Mouse (Mus musculus) intestine, embryonic 16.5 days (tissue): ENCODE measurements at regions not wholly inside any gene's neighbourhood (a gene's known extent, or its start where the extent isn't known, plus 50 kb on each side); places are given as distances from the start of the nearest gene placed in this dataset.
A peak's percentile ranks its signal among the peaks of the same experiment; 100 is the strongest.

Experiments used
- ATAC-seq: fragments of 200-750 bp; cut with Nextera tagmentation; 2 replicates; pipeline ENCODE4 v1.8.0; 2017; ENCODE audit warnings: moderate TSS enrichment, moderate library complexity
- H3K27ac ChIP-seq: fragments of 300-500 bp; sonication (generic); 2 replicates; pipeline ENCODE4 v1.5.1; 2014; ENCODE audit warnings: mild to moderate bottlenecking, low read length
- H3K27me3 ChIP-seq: fragments of 300-500 bp; sonication (generic); replicated peaks from 2 replicates; pipeline ENCODE4 v1.6.1; 2014; ENCODE audit warnings: low read length, control low read depth, mixed read lengths; ENCODE audit not compliant: control insufficient read depth, insufficient read depth
- H3K36me3 ChIP-seq: fragments of 300-500 bp; sonication (generic); 2 replicates; pipeline ENCODE4 v1.6.1; 2014; ENCODE audit warnings: low read length, control low read depth; ENCODE audit not compliant: control insufficient read depth, insufficient read depth
- H3K4me1 ChIP-seq: fragments of 300-500 bp; sonication (generic); 2 replicates; pipeline ENCODE4 v1.6.1; 2014; ENCODE audit warnings: low read length, control low read depth, mixed read lengths; ENCODE audit not compliant: control insufficient read depth, insufficient read depth
- H3K4me2 ChIP-seq: fragments of 300-500 bp; sonication (generic); 2 replicates; pipeline ENCODE4 v1.6.1; 2014; ENCODE audit warnings: low read depth, low read length, control low read depth
- H3K4me3 ChIP-seq: fragments of 300-500 bp; sonication (generic); 2 replicates; pipeline ENCODE4 v1.5.1; 2014; ENCODE audit warnings: mild to moderate bottlenecking, low read length
- H3K9ac ChIP-seq: fragments of 300-500 bp; sonication (generic); 2 replicates; pipeline ENCODE4 v1.6.1; 2014; ENCODE audit warnings: low read depth, low read length
- H3K9me3 ChIP-seq: fragments of 300-500 bp; sonication (generic); 2 replicates; pipeline ENCODE4 v1.6.1; 2016; ENCODE audit warnings: low read length, control low read depth; ENCODE audit not compliant: control insufficient read depth
- WGBS: fragments of 180-500 bp; shearing (Covaris S2); extraction: QIAGEN DNeasy Blood & Tissue Kit; methylation state at CpG from one replicate; pipeline ENCODE4 v1.1.7; 2014; 5-methylcytosine and 5-hydroxymethylcytosine counted together

- H3K9me3 ChIP-seq, result no peaks in the 10 kb centered on the region
- H3K4me1 ChIP-seq, result peaks cover 20% of the 10 kb centered on the region
- H3K4me2 ChIP-seq, result no peak overlapping the region
- 79% methylated on average over 4 of the region's 4 CpGs for WGBS
- no peaks in the 10 kb centered on the region for H3K27me3 ChIP-seq
- H3K9ac ChIP-seq, result no peak overlapping the region
- H3K36me3 ChIP-seq, result no peaks in the 10 kb centered on the region
- no peak for ATAC-seq
- no peak overlapping the region for H3K4me3 ChIP-seq
- H3K27ac ChIP-seq, result no peak overlapping the region
Measured at GRCm38 (mm10) chr6:99813102-99813501, 86.9 kb upstream of the Prok2 start.

DNA sequence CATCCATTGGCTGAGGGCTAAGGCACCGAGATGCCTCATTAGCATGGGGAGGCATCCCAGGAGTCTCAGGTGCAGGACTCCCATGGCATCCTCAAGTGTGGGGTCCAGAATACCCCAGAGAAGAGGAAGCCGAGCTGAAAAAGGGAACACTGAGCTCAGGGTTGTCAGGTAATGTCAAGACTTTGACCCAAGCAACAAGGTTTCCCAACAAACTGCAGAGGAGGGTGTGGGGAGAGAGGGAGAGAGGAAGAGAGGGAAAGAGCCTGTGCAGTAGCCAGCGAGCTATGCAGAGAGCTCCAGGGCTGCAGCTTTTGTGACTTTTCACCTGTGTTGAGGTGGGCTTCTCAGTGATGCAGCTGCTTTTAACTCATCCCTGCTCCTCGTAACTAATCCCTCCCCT is 85.7 kb upstream of the Prok2 start:
- peak; percentile 82 for ATAC-seq
- WGBS, result 71% methylated on average over 4 of the region's 4 CpGs
- Histone ChIP-seq H3K27ac (peak overlapping the region; percentile 83), H3K4me1 (peaks cover 20% of the 10 kb centered on the region), H3K4me2 (peak overlapping the region; percentile 22), H3K9me3 (0 out of 2 replicates have a peak, but pooled peaks cover 2% of the 10 kb centered on the region), H3K9ac (no peak overlapping the region), H3K4me3 (no peak overlapping the region), H3K27me3 (no peaks in the 10 kb centered on the region), H3K36me3 (no peaks in the 10 kb centered on the region)

- H3K36me3 ChIP-seq, result no peaks in the 10 kb centered on the region
Measured at GRCm38 (mm10) chr6:99810974-99811798, 85.0 kb upstream of the Prok2 start.

GRCm38 (mm10) chr6:99804905-99805245 is 78.7 kb upstream of the Prok2 start:
- Histone ChIP-seq H3K4me2 (peak overlapping the region; percentile 33), H3K4me1 (peaks cover 11% of the 10 kb centered on the region), H3K9me3 (0 out of 2 replicates have a peak, but pooled peaks cover 3% of the 10 kb centered on the region), H3K4me3 (no peak overlapping the region), H3K27me3 (no peaks in the 10 kb centered on the region), H3K9ac (peak overlapping the region; percentile 39), H3K36me3 (no peaks in the 10 kb centered on the region), H3K27ac (no peak overlapping the region)
- no peak for ATAC-seq
- 22% methylated on average over 10 of the region's 10 CpGs for WGBS

More at GRCm38 (mm10) chr6:99810974-99811798, 85.0 kb upstream of the Prok2 start:
- Histone ChIP-seq H3K27me3 (no peaks in the 10 kb centered on the region), H3K27ac (peak overlapping the region; percentile 83), H3K9ac (no peak overlapping the region), H3K4me2 (peak overlapping the region; percentile 25), H3K4me3 (no peak overlapping the region), H3K4me1 (peaks cover 20% of the 10 kb centered on the region), H3K9me3 (0 out of 2 replicates have a peak, but pooled peaks cover 3% of the 10 kb centered on the region)
- ATAC-seq, result peak; percentile 99
- 50% methylated on average over 9 of the region's 9 CpGs for whole genome bisulfite sequencing

GRCm38 (mm10) chr6:99803983-99804904 is 78.1 kb upstream of the Prok2 start:
- peak; percentile 86 for ATAC-seq
- Histone ChIP-seq H3K36me3 (no peaks in the 10 kb centered on the region), H3K4me2 (peak overlapping the region; percentile 33), H3K9me3 (0 out of 2 replicates have a peak, but pooled peaks cover 3% of the 10 kb centered on the region), H3K27me3 (no peaks in the 10 kb centered on the region), H3K4me3 (peak overlapping the region; percentile 26; the same call in 1 of the 2 replicates), H3K27ac (no peak overlapping the region), H3K9ac (peak overlapping the region; percentile 39), H3K4me1 (peaks cover 11% of the 10 kb centered on the region)
- WGBS, result 19% methylated on average over 25 of the region's 25 CpGs

- Histone ChIP-seq H3K4me3 (no peak overlapping the region), H3K9me3 (no peaks in the 10 kb centered on the region), H3K4me2 (no peak overlapping the region), H3K27me3 (no peaks in the 10 kb centered on the region), H3K27ac (no peak overlapping the region), H3K36me3 (no peaks in the 10 kb centered on the region), H3K4me1 (peaks cover 11% of the 10 kb centered on the region), H3K9ac (no peak overlapping the region)
- 63% methylated on average over 6 of the region's 6 CpGs for WGBS
- ATAC-seq, result no peak
Measured at GRCm38 (mm10) chr6:99800919-99801318, 74.7 kb upstream of the Prok2 start.

DNA sequence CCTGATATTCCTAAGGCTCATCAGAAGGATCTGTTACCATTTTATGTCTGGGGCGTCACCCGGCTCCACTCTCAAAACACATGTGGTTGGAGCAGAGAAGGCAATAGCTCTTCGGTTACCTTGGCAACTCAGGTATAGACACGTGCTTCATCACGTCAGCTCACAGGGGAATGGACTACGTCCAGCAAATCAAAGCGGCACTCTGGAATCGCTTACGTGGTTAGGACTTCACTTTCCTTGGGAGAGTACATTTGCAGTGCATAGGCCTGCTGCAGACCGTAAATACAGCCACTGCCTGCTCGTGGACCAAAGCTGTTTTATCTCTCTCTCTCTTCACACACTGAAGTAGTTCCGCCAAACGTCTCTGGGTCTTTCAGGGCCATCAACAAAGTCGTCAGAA is 74.1 kb upstream of the Prok2 start:
- peak; percentile 73 for ATAC-seq
- no peak overlapping the region for H3K4me2 ChIP-seq
- WGBS, result 31% methylated on average over 14 of the region's 14 CpGs

GRCm38 (mm10) chr6:99796390-99796789 is 70.2 kb upstream of the Prok2 start:
- Histone ChIP-seq H3K27ac (no peak overlapping the region), H3K9me3 (no peaks in the 10 kb centered on the region), H3K36me3 (no peaks in the 10 kb centered on the region), H3K9ac (no peak overlapping the region), H3K4me1 (no peaks in the 10 kb centered on the region), H3K4me2 (no peak overlapping the region), H3K27me3 (no peaks in the 10 kb centered on the region), H3K4me3 (no peak overlapping the region)
- 92% methylated on average over 12 of the region's 12 CpGs for WGBS
- no peak for ATAC-seq

More for the DNA sequence above, 74.1 kb upstream of the Prok2 start:
- Histone ChIP-seq H3K9ac (no peak overlapping the region), H3K27me3 (no peaks in the 10 kb centered on the region), H3K9me3 (no peaks in the 10 kb centered on the region), H3K36me3 (no peaks in the 10 kb centered on the region), H3K4me3 (no peak overlapping the region), H3K4me1 (peaks cover 11% of the 10 kb centered on the region), H3K27ac (no peak overlapping the region)

GRCm38 (mm10) chr6:99793546-99793945 is 67.4 kb upstream of the Prok2 start:
- H3K27ac ChIP-seq, result no peak overlapping the region
- H3K4me3 ChIP-seq, result no peak overlapping the region
- no peaks in the 10 kb centered on the region for H3K9me3 ChIP-seq
- H3K36me3 ChIP-seq, result no peaks in the 10 kb centered on the region
- WGBS, result 72% methylated on average over 10 of the region's 10 CpGs
- no peak for ATAC-seq
- H3K9ac ChIP-seq, result no peak overlapping the region
- no peaks in the 10 kb centered on the region for H3K4me1 ChIP-seq
- H3K27me3 ChIP-seq, result no peaks in the 10 kb centered on the region
- H3K4me2 ChIP-seq, result no peak overlapping the region
